Mouse (Mus musculus) forebrain, embryonic 10.5 days (tissue): ENCODE data around the gene Cd96. TPM values are rescaled to one million over a fixed set of nuclear protein-coding genes. Genes with fewer than 3 reads are reported as not detected.

ENCODE experiments used
- DNase-seq: peaks from one replicate; pipeline ENCODE4 v3.0.0-alpha.2; 2017; ENCODE audit warnings: low spot score; ENCODE audit errors: extremely low spot score
- H3K27ac ChIP-seq: fragments of 300-500 bp; sonication (generic); 2 replicates; pipeline ENCODE4 v1.5.1; 2016; ENCODE audit warnings: mild to moderate bottlenecking
- H3K27me3 ChIP-seq: fragments of 300-500 bp; sonication (generic); 2 replicates; pipeline ENCODE4 v1.6.1; 2016; ENCODE audit warnings: mild to moderate bottlenecking; ENCODE audit not compliant: poor library complexity, severe bottlenecking
- H3K36me3 ChIP-seq: fragments of 300-500 bp; sonication (generic); replicated peaks from 2 replicates; pipeline ENCODE4 v1.6.1; 2016; ENCODE audit warnings: mild to moderate bottlenecking, moderate library complexity
- H3K4me1 ChIP-seq: fragments of 300-500 bp; sonication (generic); 2 replicates; pipeline ENCODE4 v1.6.1; 2016
- H3K4me3 ChIP-seq: fragments of 300-500 bp; sonication (generic); 2 replicates; pipeline ENCODE4 v1.5.1; 2016; ENCODE audit warnings: mild to moderate bottlenecking, moderate library complexity
- H3K9me3 ChIP-seq: fragments of 300-500 bp; sonication (generic); 2 replicates; pipeline ENCODE4 v1.6.1; 2016; ENCODE audit warnings: mild to moderate bottlenecking, moderate library complexity
- WGBS: fragments of 180-500 bp; shearing (Covaris S2); methylation state at CpG from one replicate; pipeline ENCODE4 v1.1.7; 2016; 5-methylcytosine and 5-hydroxymethylcytosine counted together
- polyA plus RNA-seq: library from polyadenylated mRNA; unstranded; fragments of >200 nt; fragmentation: Nextera tagmentation; extraction: Ambion mirVana; gene quantifications from 2 replicates; pipeline ENCODE4 v1.2.1, GENCODE M21; 2016

Cd96 gene
- polyA plus RNA-seq, 1 experiment from 2014 or later: not detected

GRCm38 (mm10) chr16:46001550-46002166 is 118.4 kb downstream of the Cd96 start:
- no peaks in the 10 kb centered on the region for H3K36me3 ChIP-seq
- no peak overlapping the region for H3K4me3 ChIP-seq
- no peak overlapping the region for H3K27ac ChIP-seq
- 93% methylated on average over 10 of the region's 10 CpGs for WGBS
- H3K9me3 ChIP-seq: no peaks in the 10 kb centered on the region
- H3K4me1 ChIP-seq: peaks cover 24% of the 10 kb centered on the region
- no peak for DNase-seq
- H3K27me3 ChIP-seq: no peaks in the 10 kb centered on the region

- Histone ChIP-seq H3K27ac (no peak overlapping the region), H3K4me3 (no peak overlapping the region), H3K27me3 (no peaks in the 10 kb centered on the region), H3K36me3 (no peaks in the 10 kb centered on the region), H3K4me1 (peaks cover 24% of the 10 kb centered on the region), H3K9me3 (no peaks in the 10 kb centered on the region)
- WGBS: 92% methylated on average over 3 of the region's 3 CpGs
- no peak for DNase-seq
Measured at GRCm38 (mm10) chr16:46000976-46001375, 119.1 kb downstream of the Cd96 start.

- Histone ChIP-seq H3K9me3 (no peaks in the 10 kb centered on the region), H3K4me1 (peaks cover 24% of the 10 kb centered on the region), H3K4me3 (no peak overlapping the region), H3K27me3 (no peaks in the 10 kb centered on the region), H3K27ac (peak overlapping the region; percentile 53; the same call in 1 of the 2 replicates), H3K36me3 (no peaks in the 10 kb centered on the region)
- 72% methylated on average over 10 of the region's 10 CpGs for WGBS
- DNase-seq: no peak
Measured at GRCm38 (mm10) chr16:45999374-46000191, 120.5 kb downstream of the Cd96 start.

- no peaks in the 10 kb centered on the region for H3K9me3 ChIP-seq
- DNase-seq: no peak
- 81% methylated on average over 7 of the region's 7 CpGs for WGBS
- H3K27me3 ChIP-seq: no peaks in the 10 kb centered on the region
- H3K27ac ChIP-seq: no peak overlapping the region
- peaks cover 24% of the 10 kb centered on the region for H3K4me1 ChIP-seq
- H3K4me3 ChIP-seq: no peak overlapping the region
- H3K36me3 ChIP-seq: no peaks in the 10 kb centered on the region
Measured at GRCm38 (mm10) chr16:45998231-45998630, 121.8 kb downstream of the Cd96 start.

GRCm38 (mm10) chr16:45990901-45991676 is 129.0 kb downstream of the Cd96 start:
- 52% methylated on average over 10 of the region's 10 CpGs for WGBS
- H3K4me1 ChIP-seq: peaks cover 12% of the 10 kb centered on the region
- no peak overlapping the region for H3K27ac ChIP-seq
- H3K4me3 ChIP-seq: no peak overlapping the region
- DNase-seq: no peak
- H3K9me3 ChIP-seq: no peaks in the 10 kb centered on the region
- no peaks in the 10 kb centered on the region for H3K27me3 ChIP-seq
- no peaks in the 10 kb centered on the region for H3K36me3 ChIP-seq

- no peak for DNase-seq
- Histone ChIP-seq H3K27ac (no peak overlapping the region), H3K4me1 (no peaks in the 10 kb centered on the region), H3K36me3 (no peaks in the 10 kb centered on the region), H3K4me3 (no peak overlapping the region), H3K9me3 (no peaks in the 10 kb centered on the region), H3K27me3 (no peaks in the 10 kb centered on the region)
- 46% methylated on average over 1 of the region's 1 CpGs for WGBS
Measured at GRCm38 (mm10) chr16:45986236-45986635, 133.8 kb downstream of the Cd96 start.

Other genes with a start within 250 kb of the Cd96 start
- 28.0 and 28.3 TPM in 2 replicates for gene Phldb2, start 166.7 kb downstream of the Cd96 start, polyA plus RNA-seq
- gene Plcxd2, start 110.0 kb downstream of the Cd96 start, polyA plus RNA-seq: 3.4 and 4.4 TPM in 2 replicates
- gene Gm4737, start 34.8 kb upstream of the Cd96 start, polyA plus RNA-seq: 3.9 and 4.5 TPM in 2 replicates